ENCODE assay signal across 25 mouse cellular contexts in genomic region chr11:109886757-109887156, GRCm38 (mm10). TPM values are rescaled to one million over a fixed set of nuclear protein-coding genes. Genes with fewer than 3 reads are reported as not detected.
DNase-seq lines count a peak whose midpoint lies in the region; ATAC-seq and TF ChIP-seq lines count a peak whose summit lies in the region.
"Had no signal": no experiment of that assay in that cellular context is flagged by ENCODE, and none has a peak within 500 bp of the region (broad histone marks: within the 10 kb centered on the region; RNA-seq: fewer than 3 reads in every experiment).

No protein-coding gene starts in this region.

- DNase-seq in heart, adult 2 months: no peak
- no peak for DNase-seq in heart, embryonic 10.5 days (ENCODE audit: low spot score)
- peak; percentile 61 for DNase-seq in R1 (ENCODE audit: low read depth, low spot score)
- DNase-seq in liver, postnatal 0 days: no peak
- no peak for DNase-seq in cerebellum, adult 8-10 months
- DNase-seq: adrenal gland, postnatal 10 days; cerebellum, adult 11-12 months; cerebellum, adult 9-11 months; cerebellum, postnatal 36 days; gastrocnemius, postnatal 25 days; heart, postnatal 4 days had no signal

- H3K9me3 ChIP-seq in heart, embryonic 10.5 days: no peaks in the 10 kb centered on the region
- no peaks in the 10 kb centered on the region for H3K9me3 ChIP-seq in liver, postnatal 0 days (ENCODE audit: low read length)
- H3K9me3 ChIP-seq: embryonic facial prominence, embryonic 13.5 days; forebrain, embryonic 12.5 days; heart, embryonic 13.5 days; hindbrain, embryonic 12.5 days had no signal

- intact Hi-C loops in heart, adult 2 months (cut with DNase I): loop anchor here (5.0 kb wide), 1 partner anchor 106 kb away; no protein-coding TSS in a partner anchor

- H3K36me3 ChIP-seq in heart, adult 2 months (ENCODE audit: control insufficient read depth, insufficient read depth, low read length): no peaks in the 10 kb centered on the region
- no peaks in the 10 kb centered on the region for H3K36me3 ChIP-seq in heart, embryonic 10.5 days
- no peaks in the 10 kb centered on the region for H3K36me3 ChIP-seq in liver, postnatal 0 days (replicated peaks; ENCODE audit: insufficient read depth, low read length)
- H3K36me3 ChIP-seq: embryonic facial prominence, embryonic 13.5 days; forebrain, embryonic 12.5 days; heart, embryonic 13.5 days; hindbrain, embryonic 12.5 days had no signal

- no peak for TF ChIP-seq CTCF in heart, adult 2 months (IDR thresholded peaks at IDR 0.05)
- TF ChIP-seq CTCF in liver, postnatal 0 days (IDR thresholded peaks at IDR 0.05; ENCODE audit: low read depth): no peak

- peak; percentile 59 for ATAC-seq in granulocyte monocyte progenitor cell, adult 5-6 weeks (replicated peaks; ENCODE audit: poor library complexity, severe bottlenecking)
- ATAC-seq in liver, postnatal 0 days: no peak
- ATAC-seq: forebrain, embryonic 16.5 days; hindbrain, embryonic 16.5 days; inflammation-experienced regulatory T-cells, adult 6 months had no signal

- 90% methylated on average over 4 of the region's 4 CpGs for WGBS in heart, adult 2 months
- WGBS in heart, embryonic 10.5 days: 91% methylated on average over 4 of the region's 4 CpGs
- WGBS in liver, postnatal 0 days (ENCODE audit: insufficient replicate concordance): 79% methylated on average over 4 of the region's 4 CpGs

- no peaks in the 10 kb centered on the region for H3K79me2 ChIP-seq in heart, adult 2 months (replicated peaks; ENCODE audit: control insufficient read depth, insufficient read depth, low read length)

- H3K9ac ChIP-seq in heart, adult 2 months (ENCODE audit: low read depth, low read length): no peak overlapping the region
- no peak overlapping the region for H3K9ac ChIP-seq in liver, postnatal 0 days (replicated peaks)
- H3K9ac ChIP-seq: embryonic facial prominence, embryonic 13.5 days; forebrain, embryonic 12.5 days; heart, embryonic 13.5 days; hindbrain, embryonic 12.5 days had no signal

- TF ChIP-seq EP300 in heart, adult 2 months (IDR thresholded peaks at IDR 0.05; ENCODE audit: insufficient read depth, low read depth, low read length): no peak
- no peak for TF ChIP-seq EP300 in liver, postnatal 0 days (IDR thresholded peaks at IDR 0.05; ENCODE audit: low read depth)

- H3K4me3 ChIP-seq in heart, adult 2 months: no peak overlapping the region
- no peak overlapping the region for H3K4me3 ChIP-seq in heart, embryonic 10.5 days
- H3K4me3 ChIP-seq in liver, postnatal 0 days (ENCODE audit: low read depth, low read length): no peak overlapping the region
- H3K4me3 ChIP-seq: embryonic facial prominence, embryonic 13.5 days; forebrain, embryonic 12.5 days; heart, embryonic 13.5 days; hindbrain, embryonic 12.5 days had no signal

- H3K4me1 ChIP-seq in heart, adult 2 months (ENCODE audit: control insufficient read depth, insufficient read depth, low read length): peaks cover 5% of the 10 kb centered on the region
- no peaks in the 10 kb centered on the region; the same call in 1 of the 2 replicates for H3K4me1 ChIP-seq in heart, embryonic 10.5 days
- no peaks in the 10 kb centered on the region for H3K4me1 ChIP-seq in liver, postnatal 0 days (ENCODE audit: insufficient read depth)
- H3K4me1 ChIP-seq: embryonic facial prominence, embryonic 13.5 days; forebrain, embryonic 12.5 days; heart, embryonic 13.5 days; hindbrain, embryonic 12.5 days had no signal

- no peak overlapping the region for H3K4me2 ChIP-seq in liver, postnatal 0 days (ENCODE audit: low read depth, low read length)
- H3K4me2 ChIP-seq: embryonic facial prominence, embryonic 13.5 days; forebrain, embryonic 12.5 days; heart, embryonic 13.5 days; hindbrain, embryonic 12.5 days had no signal

- peak overlapping the region; percentile 59 for H3K27ac ChIP-seq in heart, adult 2 months
- H3K27ac ChIP-seq in heart, embryonic 10.5 days: no peak overlapping the region
- no peak overlapping the region for H3K27ac ChIP-seq in liver, postnatal 0 days (ENCODE audit: low read depth)
- H3K27ac ChIP-seq: embryonic facial prominence, embryonic 13.5 days; forebrain, embryonic 12.5 days; heart, embryonic 13.5 days; hindbrain, embryonic 12.5 days had no signal

- no peak for TF ChIP-seq POLR2A in heart, adult 2 months (IDR thresholded peaks at IDR 0.05; ENCODE audit: insufficient read depth, low read depth, low read length)

- no peaks in the 10 kb centered on the region for H3K27me3 ChIP-seq in heart, adult 2 months (ENCODE audit: control insufficient read depth, insufficient read depth, low read length)
- H3K27me3 ChIP-seq in heart, embryonic 10.5 days (ENCODE audit: insufficient read depth, poor library complexity, severe bottlenecking): no peaks in the 10 kb centered on the region
- no peaks in the 10 kb centered on the region for H3K27me3 ChIP-seq in liver, postnatal 0 days (ENCODE audit: insufficient read depth, low read length)
- H3K27me3 ChIP-seq: CH12.LX; embryonic facial prominence, embryonic 13.5 days; forebrain, embryonic 12.5 days; heart, embryonic 13.5 days; hindbrain, embryonic 12.5 days had no signal

RNA-seq across cellular contexts. Expression of gene 1700012B07Rik, which starts 58.9 kb away (rescaled TPM):
- total RNA-seq in heart, adult 2 months (2021): not detected
- not detected in 2 replicates for polyA plus RNA-seq in heart, adult 2 months (2012; rRNA removed)
- not detected in 2 replicates for polyA plus RNA-seq in heart, embryonic 10.5 days (2016; fragmentation: Nextera tagmentation; extraction: Ambion mirVana)
- not detected in 2 replicates for total RNA-seq in granulocyte monocyte progenitor cell, adult 5-6 weeks (2014; fragmentation: Nextera tagmentation)
- total RNA-seq in granulocyte monocyte progenitor cell, adult 5-6 weeks (2017): not detected in 2 replicates
- 0.59 TPM in 1 of 2 replicates, not detected in the other for polyA plus RNA-seq in liver, postnatal 0 days (2015; fragmentation: Nextera tagmentation; extraction: Ambion mirVana)
- total RNA-seq: adrenal gland, postnatal 10 days; adrenal gland, postnatal 4 days; CH12.LX; ES-E14; gastrocnemius, adult 18-20 months; gastrocnemius, postnatal 25 days; heart, adult 8-10 months; heart, postnatal 4 days had no signal
- polyA plus RNA-seq: embryonic facial prominence, embryonic 13.5 days; forebrain, embryonic 12.5 days; forebrain, embryonic 16.5 days; heart, embryonic 13.5 days; heart, postnatal 0 days; hindbrain, embryonic 12.5 days; hindbrain, embryonic 16.5 days had no signal
